Mouse (Mus musculus) spleen, adult 2 months (tissue): ENCODE data around the gene Tmem170b. TPM values are rescaled to one million over a fixed set of nuclear protein-coding genes. Genes with fewer than 3 reads are reported as not detected.

Source experiments
- DNase-seq, 2 experiments: peaks; one replicate each; pipeline versions ENCODE4 v3.0.0 to v3.0.0-alpha.2; 2012 to 2021; ENCODE audit warnings: low spot score in 2 of 2, low read depth in 1 of 2
- H3K27ac ChIP-seq: fragments of 200-500 bp; 2 replicates; pipeline ENCODE4 v1.5.1; 2012; ENCODE audit warnings: low read length, inconsistent platforms; ENCODE audit not compliant: insufficient read depth
- H3K27me3 ChIP-seq: fragments of 200-500 bp; 2 replicates; pipeline ENCODE4 v1.6.1; 2012; ENCODE audit warnings: mild to moderate bottlenecking, moderate library complexity, low read length, inconsistent platforms; ENCODE audit not compliant: control insufficient read depth, insufficient read depth
- H3K36me3 ChIP-seq: fragments of 200-500 bp; 2 replicates; pipeline ENCODE4 v1.6.1; 2012; ENCODE audit warnings: mild to moderate bottlenecking, low read length, inconsistent platforms; ENCODE audit not compliant: control insufficient read depth, insufficient read depth
- H3K4me1 ChIP-seq: fragments of 200-500 bp; 2 replicates; pipeline ENCODE4 v1.6.1; 2011; ENCODE audit warnings: inconsistent platforms; ENCODE audit not compliant: control insufficient read depth, insufficient read depth, insufficient read length
- H3K4me3 ChIP-seq: fragments of 200-500 bp; 2 replicates; pipeline ENCODE4 v1.5.1; 2011; ENCODE audit warnings: mild to moderate bottlenecking, inconsistent platforms; ENCODE audit not compliant: insufficient read depth, insufficient read length; ENCODE audit errors: extremely low read depth
- CTCF ChIP-seq: fragments of 200-500 bp; IDR thresholded peaks from 2 replicates; pipeline ENCODE4 v1.5.1; 2011; ENCODE audit warnings: mild to moderate bottlenecking, inconsistent platforms; ENCODE audit not compliant: insufficient read depth, insufficient read length, insufficient replicate concordance; ENCODE audit errors: extremely low read depth
- POLR2A ChIP-seq: fragments of 200-500 bp; IDR thresholded peaks from 2 replicates; pipeline ENCODE4 v1.6.1; 2011; ENCODE audit warnings: low read depth, low read length, inconsistent platforms
- WGBS: fragments of 180-500 bp; shearing (Covaris S2); methylation state at CpG from one replicate; pipeline ENCODE4 v1.1.7; 2018; 5-methylcytosine and 5-hydroxymethylcytosine counted together
- polyA plus RNA-seq: library from polyadenylated mRNA; depleted of rRNA; stranded (reverse); fragments of >200 nt; gene quantifications from 2 replicates; pipeline ENCODE4 v1.2.3, GENCODE M21; 2012

Tmem170b gene
- polyA plus RNA-seq, 1 experiment, result 6.0 TPM

DNA sequence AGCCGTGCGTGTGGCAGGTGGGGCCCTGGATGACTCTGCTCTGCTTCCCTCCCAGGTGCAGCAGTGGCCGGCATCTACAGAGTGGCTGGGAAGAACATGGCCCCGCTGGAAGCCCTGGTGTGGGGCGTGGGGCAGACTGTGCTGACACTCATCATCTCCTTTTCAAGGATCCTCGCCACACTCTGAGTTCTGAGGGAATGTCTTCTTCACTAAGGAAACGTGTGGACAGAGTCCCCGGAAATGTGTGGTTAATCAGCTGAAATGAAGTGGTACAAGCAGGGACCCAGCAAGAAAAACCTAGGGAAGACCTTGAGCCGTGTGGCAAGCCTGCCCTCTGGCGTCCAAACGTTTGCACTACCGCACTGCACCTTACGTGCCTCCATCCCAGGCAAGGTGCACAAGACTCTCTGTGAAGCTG lies 28.7 kb downstream of the Tmem170b start:
- H3K4me3 ChIP-seq, result no peak overlapping the region
- TF ChIP-seq CTCF, result peak; percentile 96
- no peak for TF ChIP-seq POLR2A
- no peaks in the 10 kb centered on the region; the same call in 1 of the 2 replicates for H3K4me1 ChIP-seq
- no peaks in the 10 kb centered on the region for H3K27me3 ChIP-seq
- WGBS, result 29% methylated on average over 13 of the region's 13 CpGs
- no peaks in the 10 kb centered on the region for H3K36me3 ChIP-seq
- no peak overlapping the region for H3K27ac ChIP-seq
- peak; percentile 15 to 68 for DNase-seq

DNA sequence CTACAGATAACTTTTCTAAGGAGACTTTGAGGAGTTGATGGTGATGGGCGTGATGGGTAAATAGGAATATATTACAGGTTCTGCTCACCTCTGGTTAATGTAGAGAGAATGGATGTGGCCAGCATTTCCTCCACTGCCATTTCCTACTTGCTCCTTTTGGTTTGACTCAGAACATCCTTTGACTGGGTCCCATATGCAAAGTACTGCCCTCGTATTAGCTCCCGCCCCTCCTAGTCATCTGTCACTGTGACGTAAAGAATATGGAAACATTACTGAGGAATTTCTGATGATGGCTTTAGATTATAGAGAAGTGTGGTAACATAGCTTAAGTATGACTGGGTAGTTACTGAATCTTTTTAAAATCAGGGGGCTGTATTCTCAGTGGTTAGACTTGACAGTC lies 32.4 kb downstream of the Tmem170b start:
- WGBS, result 89% methylated on average over 4 of the region's 4 CpGs
- Histone ChIP-seq H3K27me3 (no peaks in the 10 kb centered on the region), H3K4me3 (no peak overlapping the region), H3K4me1 (no peaks in the 10 kb centered on the region; the same call in 1 of the 2 replicates), H3K36me3 (peaks cover 1% of the 10 kb centered on the region; the same call in 1 of the 2 replicates), H3K27ac (no peak overlapping the region)
- TF ChIP-seq POLR2A, result no peak
- DNase-seq, result no peak

DNA sequence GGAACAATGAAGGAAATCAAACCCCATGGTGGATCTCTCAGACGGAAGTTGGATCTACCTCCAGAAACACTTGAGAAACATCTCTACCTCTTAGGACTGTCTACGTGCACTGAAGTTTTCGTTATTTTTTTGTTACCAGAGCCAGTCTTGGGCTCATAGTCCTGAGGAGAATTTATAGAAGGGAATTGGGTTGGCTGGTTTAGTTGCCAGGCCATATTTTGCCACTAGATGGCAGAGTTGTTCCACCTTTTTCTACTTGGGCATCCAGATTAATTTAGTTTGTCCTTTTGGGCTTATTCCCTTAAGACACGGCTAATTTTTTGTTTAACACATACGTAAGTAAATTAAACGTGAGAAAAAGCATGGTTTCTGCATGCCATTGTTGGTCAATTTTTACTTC lies 37.1 kb downstream of the Tmem170b start:
- peak; percentile 3 to 26 for DNase-seq
- 38% methylated on average over 6 of the region's 6 CpGs for WGBS
- TF ChIP-seq POLR2A, result no peak
- no peak for TF ChIP-seq CTCF
- Histone ChIP-seq H3K27ac (no peak overlapping the region), H3K4me1 (no peaks in the 10 kb centered on the region), H3K36me3 (peaks cover 1% of the 10 kb centered on the region; the same call in 1 of the 2 replicates), H3K4me3 (no peak overlapping the region), H3K27me3 (no peaks in the 10 kb centered on the region)

DNA sequence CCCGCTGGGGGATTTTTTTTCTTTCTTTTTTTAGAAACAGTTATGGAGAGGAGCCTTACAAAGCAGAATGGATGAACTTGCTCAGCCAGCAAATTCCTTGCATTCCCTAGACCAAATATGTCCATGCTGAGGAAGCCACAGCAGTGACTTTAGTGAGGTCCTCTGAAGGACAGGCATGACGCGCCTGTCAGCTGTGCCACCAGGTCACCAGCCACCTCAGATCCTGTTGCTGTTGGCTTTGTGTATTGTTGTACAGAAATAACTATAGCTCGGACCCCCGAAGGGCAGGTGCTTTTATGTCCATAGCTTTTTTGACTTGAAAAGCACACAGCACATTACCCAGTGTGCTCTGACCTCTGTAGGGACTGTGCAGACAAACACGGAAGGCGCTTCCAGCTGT lies 38.1 kb downstream of the Tmem170b start:
- Histone ChIP-seq H3K4me1 (no peaks in the 10 kb centered on the region), H3K36me3 (peaks cover 1% of the 10 kb centered on the region; the same call in 1 of the 2 replicates), H3K4me3 (no peak overlapping the region), H3K27ac (peak overlapping the region; percentile 23; the same call in 1 of the 2 replicates), H3K27me3 (no peaks in the 10 kb centered on the region)
- DNase-seq, result no peak
- 88% methylated on average over 7 of the region's 7 CpGs for WGBS
- TF ChIP-seq POLR2A (no peak), CTCF (no peak)

DNA sequence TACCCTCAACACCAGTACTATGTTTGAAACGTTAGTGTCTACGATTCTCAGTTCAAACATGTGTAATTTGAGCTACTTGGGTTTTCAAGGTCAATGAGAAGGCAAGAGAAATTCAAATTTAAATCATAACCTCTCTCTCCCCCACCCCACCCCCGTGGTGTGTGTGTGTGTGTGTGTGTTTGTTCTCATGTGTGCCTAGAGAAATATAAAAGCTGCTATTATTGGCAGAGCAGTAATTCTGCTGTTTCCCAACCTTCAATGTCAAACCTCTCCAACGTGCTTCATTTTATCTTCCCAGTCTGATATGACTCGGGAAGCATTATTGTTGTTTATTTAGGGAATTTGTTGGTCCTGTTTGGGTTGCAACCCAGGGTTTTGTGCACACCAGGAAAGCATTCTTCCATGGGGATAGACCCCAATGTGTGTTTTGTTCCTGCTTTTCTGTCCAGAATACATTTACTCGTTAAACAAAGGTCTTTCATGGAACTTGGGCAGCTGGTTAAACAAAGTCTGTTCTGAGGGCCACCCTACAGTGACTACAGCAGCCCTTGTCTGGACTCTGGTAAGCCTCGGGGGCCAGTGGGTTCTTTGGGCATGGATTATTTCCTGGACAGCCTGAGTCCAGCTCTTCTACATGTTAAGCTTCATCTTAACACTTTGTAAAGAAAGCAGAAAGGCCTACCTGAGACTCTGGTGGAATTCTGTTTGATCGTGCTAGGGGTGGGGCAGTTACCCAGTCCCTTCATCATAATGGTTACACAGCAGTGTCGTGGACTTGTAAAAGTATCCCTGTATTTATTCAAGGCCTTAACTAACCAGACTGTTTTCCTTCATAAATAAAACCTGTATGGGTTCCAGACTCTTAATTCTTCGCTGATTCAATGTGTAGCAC lies 39.1 kb downstream of the Tmem170b start:
- Histone ChIP-seq H3K27ac (no peak overlapping the region), H3K36me3 (no peaks in the 10 kb centered on the region), H3K4me3 (no peak overlapping the region), H3K27me3 (no peaks in the 10 kb centered on the region), H3K4me1 (no peaks in the 10 kb centered on the region)
- TF ChIP-seq CTCF (no peak), POLR2A (no peak)
- DNase-seq, result no peak
- WGBS, result 86% methylated on average over 10 of the region's 10 CpGs

DNA sequence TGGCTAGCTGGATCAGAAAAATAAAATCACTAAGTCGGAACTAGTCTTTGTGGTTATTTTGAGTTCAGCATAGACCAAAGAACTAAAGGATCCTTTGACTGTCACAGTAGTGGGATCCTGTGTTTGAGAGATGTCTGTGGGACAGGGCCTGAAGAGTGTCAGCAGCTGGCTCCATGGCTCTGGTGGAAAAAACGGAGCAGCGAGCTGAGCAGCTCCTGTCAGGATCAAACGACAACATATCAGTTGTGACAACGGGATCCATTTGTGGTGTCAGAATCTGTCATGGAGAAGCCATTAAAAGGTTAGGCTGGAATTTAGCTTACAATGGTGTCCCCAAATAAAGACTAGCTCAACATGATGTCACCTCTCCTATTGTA lies 39.8 kb downstream of the Tmem170b start:
- TF ChIP-seq POLR2A, result no peak
- TF ChIP-seq CTCF, result no peak
- DNase-seq, result no peak
- Histone ChIP-seq H3K27me3 (no peaks in the 10 kb centered on the region), H3K4me3 (no peak overlapping the region), H3K4me1 (no peaks in the 10 kb centered on the region), H3K27ac (no peak overlapping the region), H3K36me3 (no peaks in the 10 kb centered on the region)
- 96% methylated on average over 5 of the region's 5 CpGs for WGBS

DNA sequence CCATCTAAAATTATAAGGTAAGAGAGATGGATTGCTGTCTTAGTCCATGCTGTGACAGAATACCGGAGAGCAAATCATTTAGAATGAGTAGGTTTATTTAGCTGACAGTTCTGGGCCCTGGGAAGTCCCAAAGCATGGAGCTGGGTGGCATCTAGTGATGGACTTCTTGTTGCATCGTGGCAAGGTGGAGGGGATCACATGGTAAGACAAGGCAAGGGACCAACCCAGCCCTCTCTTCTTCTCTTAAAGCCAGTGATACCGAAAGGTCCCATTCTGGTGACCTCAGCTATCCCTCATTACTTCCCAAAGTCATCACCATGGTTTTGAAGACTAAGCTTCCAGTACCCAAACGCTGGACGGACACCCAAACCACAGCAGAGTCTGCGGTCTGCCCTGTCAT lies 42.3 kb downstream of the Tmem170b start:
- no peak overlapping the region for H3K4me3 ChIP-seq
- no peak for TF ChIP-seq CTCF
- no peak for TF ChIP-seq POLR2A
- H3K27me3 ChIP-seq, result no peaks in the 10 kb centered on the region
- WGBS, result 82% methylated on average over 6 of the region's 6 CpGs
- DNase-seq, result no peak
- H3K27ac ChIP-seq, result no peak overlapping the region
- H3K4me1 ChIP-seq, result no peaks in the 10 kb centered on the region
- H3K36me3 ChIP-seq, result no peaks in the 10 kb centered on the region
